In genomic region chr3:31790342-31790970, GRCm38 (mm10) we compare ENCODE assay signal across 8 mouse cellular contexts.
DNase-seq lines count a peak whose midpoint lies in the region; ATAC-seq lines count a peak whose summit lies in the region.

No protein-coding gene starts in this region.

- peak; percentile 5 for DNase-seq in left cerebral cortex, adult 11 months (ENCODE audit: low spot score)
- DNase-seq in left cerebral cortex, adult 8-10 months (ENCODE audit: low spot score in 2 of 2): no peak
- DNase-seq in adrenal gland, postnatal 36 days: peak; percentile 4 to 27
- peak; percentile 54 for DNase-seq in kidney, postnatal 10 days
- peak; percentile 39 for DNase-seq in lung, postnatal 14 days
- DNase-seq in splenic B cell, adult 2 months (ENCODE audit: low read depth, low spot score): peak; percentile 8
- DNase-seq in Muller cell, postnatal 12 days (ENCODE audit: inconsistent ontology term): no peak

- H3K27me3 ChIP-seq in forebrain, embryonic 12.5 days: no peaks in the 10 kb centered on the region
- H3K27me3 ChIP-seq in splenic B cell, adult 2 months (ENCODE audit: control insufficient read depth, insufficient read depth, low read length, poor library complexity, severe bottlenecking): no peaks in the 10 kb centered on the region

- H3K4me1 ChIP-seq in forebrain, embryonic 12.5 days: no peaks in the 10 kb centered on the region; the same call in 1 of the 2 replicates

- no peak overlapping the region for H3K27ac ChIP-seq in forebrain, embryonic 12.5 days

- no peak overlapping the region for H3K4me3 ChIP-seq in forebrain, embryonic 12.5 days (replicated peaks)

- no peaks in the 10 kb centered on the region for H3K36me3 ChIP-seq in forebrain, embryonic 12.5 days (replicated peaks)
- no peaks in the 10 kb centered on the region for H3K36me3 ChIP-seq in splenic B cell, adult 2 months (ENCODE audit: control insufficient read depth, insufficient read depth, low read length, poor library complexity, severe bottlenecking)

- peak; percentile 58; the same call in 1 of the 2 replicates for ATAC-seq in forebrain, embryonic 12.5 days (ENCODE audit: low FRiP score)

- H3K9ac ChIP-seq in forebrain, embryonic 12.5 days: no peak overlapping the region

- 33% methylated on average over 4 of the region's 4 CpGs for WGBS in forebrain, embryonic 12.5 days

- no peak overlapping the region for H3K4me2 ChIP-seq in forebrain, embryonic 12.5 days

- no peaks in the 10 kb centered on the region for H3K9me3 ChIP-seq in forebrain, embryonic 12.5 days

Comparison
In these comparisons a context has a peak if more than half of its experiments do, and no peak if none do; other contexts are left out.
1. DNase-seq: peak in left cerebral cortex, adult 11 months (single experiment), adrenal gland, postnatal 36 days (2 of 2), kidney, postnatal 10 days (single experiment), lung, postnatal 14 days (single experiment) and splenic B cell, adult 2 months (single experiment); none in left cerebral cortex, adult 8-10 months (0 of 2) and Muller cell, postnatal 12 days (single experiment).